Mouse (Mus musculus) liver, embryonic 15.5 days (tissue): ENCODE data around the gene Mrps16. TPM values are rescaled to one million over a fixed set of nuclear protein-coding genes. Genes with fewer than 3 reads are reported as not detected.

Experiments used
- ATAC-seq: fragments of 200-750 bp; cut with Nextera tagmentation; 2 replicates; pipeline ENCODE4 v1.8.0; 2017; ENCODE audit warnings: moderate number of reproducible peaks, mild to moderate bottlenecking, moderate library complexity; ENCODE audit not compliant: insufficient read depth
- H3K27ac ChIP-seq: fragments of 300-500 bp; sonication (generic); replicated peaks from 2 replicates; pipeline ENCODE4 v1.5.1; 2015; ENCODE audit warnings: mild to moderate bottlenecking, inconsistent platforms
- H3K27me3 ChIP-seq: fragments of 300-500 bp; sonication (generic); 2 replicates; pipeline ENCODE4 v1.6.1; 2015; ENCODE audit warnings: mild to moderate bottlenecking, inconsistent platforms
- H3K36me3 ChIP-seq: fragments of 300-500 bp; sonication (generic); replicated peaks from 2 replicates; pipeline ENCODE4 v1.6.1; 2015; ENCODE audit warnings: moderate library complexity, mild to moderate bottlenecking, inconsistent platforms
- H3K4me1 ChIP-seq: fragments of 300-500 bp; sonication (generic); replicated peaks from 2 replicates; pipeline ENCODE4 v1.6.1; 2015; ENCODE audit warnings: inconsistent platforms
- H3K4me2 ChIP-seq: fragments of 300-500 bp; sonication (generic); 2 replicates; pipeline ENCODE4 v1.6.1; 2015; ENCODE audit warnings: moderate library complexity, mild to moderate bottlenecking, inconsistent platforms
- H3K4me3 ChIP-seq: fragments of 300-500 bp; sonication (generic); replicated peaks from 2 replicates; pipeline ENCODE4 v1.5.1; 2015; ENCODE audit warnings: mild to moderate bottlenecking, inconsistent platforms
- H3K9ac ChIP-seq: fragments of 300-500 bp; sonication (generic); 2 replicates; pipeline ENCODE4 v1.6.1; 2015; ENCODE audit warnings: moderate library complexity, mild to moderate bottlenecking, inconsistent platforms
- H3K9me3 ChIP-seq: fragments of 300-500 bp; sonication (generic); replicated peaks from 2 replicates; pipeline ENCODE4 v1.6.1; 2016; ENCODE audit warnings: inconsistent platforms
- WGBS: fragments of 180-500 bp; shearing (Covaris S2); methylation state at CpG from one replicate; pipeline ENCODE4 v1.1.7; 2015; ENCODE audit warnings: mixed read lengths; ENCODE audit not compliant: insufficient replicate concordance; 5-methylcytosine and 5-hydroxymethylcytosine counted together
- polyA plus RNA-seq: library from polyadenylated mRNA; unstranded; fragments of >200 nt; fragmentation: Nextera tagmentation; extraction: Ambion mirVana; gene quantifications from 2 replicates; pipeline ENCODE4 v1.2.1, GENCODE M21; 2015

Mrps16 gene
- polyA plus RNA-seq, 1 experiment from 2014 or later: 48.3 TPM

- Histone ChIP-seq H3K9ac (no peak overlapping the region), H3K27ac (no peak overlapping the region), H3K4me2 (no peak overlapping the region), H3K4me1 (no peaks in the 10 kb centered on the region), H3K9me3 (no peaks in the 10 kb centered on the region), H3K36me3 (peaks cover 36% of the 10 kb centered on the region), H3K27me3 (no peaks in the 10 kb centered on the region), H3K4me3 (no peak overlapping the region)
- ATAC-seq: no peak
- WGBS: 77% methylated on average over 4 of the region's 4 CpGs
Observed at GRCm38 (mm10) chr14:20363230-20363629, 30.2 kb downstream of the Mrps16 start.

- H3K36me3 ChIP-seq: peaks cover 31% of the 10 kb centered on the region
- H3K9ac ChIP-seq: peak within 1 kb of the TSS; percentile 80
- H3K9me3 ChIP-seq: no peaks in the 10 kb centered on the region
- WGBS: under 1% methylated on average over 42 of the region's 42 CpGs
- H3K27me3 ChIP-seq: no peaks in the 10 kb centered on the region
- H3K4me1 ChIP-seq: peaks cover 36% of the 10 kb centered on the region
- H3K4me2 ChIP-seq: peak within 1 kb of the TSS; percentile 78
- peak within 1 kb of the TSS; percentile 87 for H3K27ac ChIP-seq
- peak; percentile 99 for ATAC-seq
- H3K4me3 ChIP-seq: peak within 1 kb of the TSS; percentile 70
Observed at GRCm38 (mm10) chr14:20347991-20348541, 45.4 kb downstream of the Mrps16 start, which contains the start of the genes Ecd and Fam149b. Ecd (minus strand) TSS chr14:20348121. Fam149b (plus strand) TSS chr14:20348162.

GRCm38 (mm10) chr14:20347441-20347990 lies 45.9 kb downstream of the Mrps16 start:
- Histone ChIP-seq H3K36me3 (peaks cover 29% of the 10 kb centered on the region), H3K4me2 (peak overlapping the region; percentile 78), H3K9ac (peak overlapping the region; percentile 80), H3K27ac (peak overlapping the region; percentile 87), H3K9me3 (no peaks in the 10 kb centered on the region), H3K4me3 (peak overlapping the region; percentile 70), H3K27me3 (no peaks in the 10 kb centered on the region), H3K4me1 (peaks cover 36% of the 10 kb centered on the region)
- ATAC-seq: peak; percentile 58
- WGBS: 3% methylated on average over 15 of the region's 15 CpGs

DNA sequence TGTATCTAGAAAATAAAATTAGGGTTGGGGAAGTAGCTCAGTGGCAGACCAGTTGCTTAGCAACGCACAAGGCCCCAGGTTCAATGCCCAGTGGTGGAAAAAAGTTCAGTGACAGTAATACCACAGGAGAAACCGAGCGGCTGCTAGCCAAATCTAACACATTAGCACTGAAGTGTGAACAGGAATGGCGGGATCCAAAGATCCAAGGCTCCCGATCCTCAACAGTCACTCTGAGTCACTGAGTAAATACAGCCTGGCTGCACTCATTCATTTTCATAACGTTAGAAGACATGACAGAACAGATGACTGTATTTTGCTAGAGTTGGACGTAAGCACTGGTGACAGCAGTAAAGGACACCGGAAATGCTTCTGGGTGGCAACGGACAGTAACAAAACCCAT lies 47.5 kb downstream of the Mrps16 start:
- Histone ChIP-seq H3K36me3 (peaks cover 42% of the 10 kb centered on the region), H3K9ac (no peak overlapping the region), H3K27me3 (no peaks in the 10 kb centered on the region), H3K4me3 (0 out of 2 replicates have a peak overlapping the region, but pooled peaks have one; percentile 70), H3K9me3 (no peaks in the 10 kb centered on the region), H3K27ac (no peak overlapping the region), H3K4me1 (peaks cover 41% of the 10 kb centered on the region), H3K4me2 (0 out of 2 replicates have a peak overlapping the region, but pooled peaks have one; percentile 78)
- no peak for ATAC-seq
- 81% methylated on average over 9 of the region's 9 CpGs for WGBS

DNA sequence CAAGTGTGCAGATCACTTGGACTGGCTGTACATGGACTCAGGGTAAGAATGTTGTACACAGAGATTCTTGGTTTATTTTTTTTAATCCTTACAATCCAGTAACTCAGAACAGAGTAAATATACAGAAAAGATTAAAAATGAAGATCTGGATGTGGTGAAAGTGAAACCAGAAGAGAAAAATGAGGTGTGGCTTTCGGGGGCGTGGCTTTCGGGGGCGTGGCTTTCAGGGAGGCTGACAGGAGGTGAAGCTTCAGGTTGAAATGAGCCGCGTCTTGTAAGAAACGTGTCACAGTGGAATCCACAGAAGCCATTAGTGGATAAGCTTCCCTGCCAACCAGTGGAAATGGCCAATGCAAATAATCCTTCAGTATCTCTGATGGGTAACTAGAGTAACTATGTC lies 52.6 kb downstream of the Mrps16 start:
- H3K9ac ChIP-seq: no peak overlapping the region
- H3K27ac ChIP-seq: no peak overlapping the region
- no peaks in the 10 kb centered on the region for H3K9me3 ChIP-seq
- peak overlapping the region; percentile 36 for H3K4me2 ChIP-seq
- no peaks in the 10 kb centered on the region for H3K27me3 ChIP-seq
- no peak for ATAC-seq
- H3K36me3 ChIP-seq: peaks cover 67% of the 10 kb centered on the region
- WGBS: 47% methylated on average over 7 of the region's 7 CpGs
- H3K4me1 ChIP-seq: peaks cover 14% of the 10 kb centered on the region
- H3K4me3 ChIP-seq: peak overlapping the region; percentile 31

- no peaks in the 10 kb centered on the region for H3K9me3 ChIP-seq
- 77% methylated on average over 8 of the region's 8 CpGs for WGBS
- peaks cover 7% of the 10 kb centered on the region for H3K4me1 ChIP-seq
- no peak overlapping the region for H3K4me3 ChIP-seq
- no peak overlapping the region for H3K9ac ChIP-seq
- no peak overlapping the region; the same call in 1 of the 2 replicates for H3K4me2 ChIP-seq
- H3K27ac ChIP-seq: no peak overlapping the region
- no peaks in the 10 kb centered on the region for H3K27me3 ChIP-seq
- peak; percentile 9; the same call in 1 of the 2 replicates for ATAC-seq
- H3K36me3 ChIP-seq: peaks cover 66% of the 10 kb centered on the region
Observed at GRCm38 (mm10) chr14:20340149-20340548, 53.3 kb downstream of the Mrps16 start.

DNA sequence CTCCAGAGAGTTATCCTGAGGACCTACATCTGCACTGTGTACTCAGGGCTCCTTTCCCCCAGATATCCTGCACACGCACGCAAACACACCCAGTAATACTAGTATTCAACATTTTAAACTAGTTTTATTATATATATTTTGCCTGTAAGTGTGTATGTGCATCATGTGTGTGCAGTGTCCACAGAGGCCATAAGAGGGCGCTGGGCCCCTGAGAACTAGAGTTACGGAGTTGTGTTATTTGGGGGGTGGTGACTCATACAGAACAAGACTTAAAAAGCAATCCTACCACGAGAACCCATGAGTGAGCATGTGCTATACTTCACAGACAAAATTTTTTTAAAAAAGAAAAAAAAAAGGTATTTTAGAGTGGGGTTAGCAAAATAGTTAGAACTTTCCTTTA lies 54.0 kb downstream of the Mrps16 start:
- 84% methylated on average over 5 of the region's 5 CpGs for WGBS
- Histone ChIP-seq H3K9me3 (no peaks in the 10 kb centered on the region), H3K4me1 (peaks cover 7% of the 10 kb centered on the region), H3K4me2 (no peak overlapping the region), H3K27me3 (no peaks in the 10 kb centered on the region), H3K4me3 (no peak overlapping the region), H3K36me3 (peaks cover 64% of the 10 kb centered on the region), H3K27ac (no peak overlapping the region), H3K9ac (no peak overlapping the region)
- ATAC-seq: no peak

Other genes with a start within 250 kb of the Mrps16 start
- 5.0 and 5.1 TPM in 2 replicates for gene Kcnk5, start 211.8 kb downstream of the Mrps16 start, polyA plus RNA-seq
- gene Kcnk16, start 124.4 kb downstream of the Mrps16 start, polyA plus RNA-seq: 11.3 and 14.1 TPM in 2 replicates
- 4.5 and 5.0 TPM in 2 replicates for gene Nudt13, start 98.9 kb downstream of the Mrps16 start, polyA plus RNA-seq
- 25.3 and 26.8 TPM in 2 replicates for gene Ecd, start 45.5 kb downstream of the Mrps16 start, polyA plus RNA-seq
- gene Fam149b, start 45.5 kb downstream of the Mrps16 start, polyA plus RNA-seq: 7.5 and 8.5 TPM in 2 replicates
- 111 and 114 TPM in 2 replicates for gene Dnajc9, start 4.7 kb downstream of the Mrps16 start, polyA plus RNA-seq
- gene Cfap70, start 58.6 kb upstream of the Mrps16 start, polyA plus RNA-seq: not detected in 2 replicates
- 41.2 and 41.5 TPM in 2 replicates for gene Anxa7, start 86.5 kb upstream of the Mrps16 start, polyA plus RNA-seq
- gene Mss51, start 103.3 kb upstream of the Mrps16 start, polyA plus RNA-seq: 0.44 and 0.48 TPM in 2 replicates
- gene Ppp3cb, start 152.9 kb upstream of the Mrps16 start, polyA plus RNA-seq: 18.2 and 18.3 TPM in 2 replicates
- gene Usp54, start 247.4 kb upstream of the Mrps16 start, polyA plus RNA-seq: 0.77 and 0.78 TPM in 2 replicates